Mouse (Mus musculus) adrenal gland (tissue): ENCODE data around the gene Fam20a.

Experiments used
- intact Hi-C: fragments of 180-260 bp; cut with DNase I; formaldehyde crosslinking; loops from one replicate; pipeline ENCODE4 v1.15.1; 2025

Fam20a gene

DNA sequence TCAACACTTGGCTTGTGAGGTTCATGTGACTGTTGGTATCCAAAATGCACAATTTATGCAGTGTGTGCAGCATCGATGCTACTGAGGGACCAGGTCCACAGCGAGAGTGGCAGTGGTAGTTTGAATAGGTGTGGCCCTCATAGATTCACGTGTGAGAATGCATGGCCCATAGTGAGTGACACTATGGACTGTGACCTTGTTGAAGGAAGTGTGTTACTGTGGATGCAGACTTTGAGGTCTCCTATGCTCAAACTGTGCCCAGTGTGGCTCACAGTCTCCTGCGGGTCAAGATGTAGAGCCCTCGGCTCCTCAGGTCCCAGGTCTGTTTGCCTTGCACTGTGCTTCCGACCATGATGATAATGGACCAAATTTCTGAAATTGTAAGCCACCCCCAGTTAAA is 39.9 kb downstream of the Fam20a start:
- intact Hi-C loops, result no loop called here

DNA sequence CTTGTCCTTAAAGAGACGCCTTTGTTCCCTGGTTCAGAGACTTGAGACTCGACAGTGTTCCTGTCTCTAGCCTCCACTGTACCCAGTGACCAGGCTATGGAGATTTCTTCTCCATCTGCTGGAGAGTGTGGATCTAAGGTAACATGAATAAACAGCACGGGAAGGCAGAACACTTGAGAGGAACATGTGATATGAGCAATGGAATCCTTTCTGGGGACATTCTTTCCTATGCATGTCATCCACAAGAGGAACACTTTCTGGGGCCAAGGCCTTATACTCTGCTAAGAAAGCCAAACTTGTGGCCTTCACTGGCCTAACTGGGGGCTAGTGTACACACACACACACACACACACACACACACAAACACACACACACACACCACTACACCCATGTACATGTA is 40.5 kb downstream of the Fam20a start:
- intact Hi-C loops, result no loop called here

DNA sequence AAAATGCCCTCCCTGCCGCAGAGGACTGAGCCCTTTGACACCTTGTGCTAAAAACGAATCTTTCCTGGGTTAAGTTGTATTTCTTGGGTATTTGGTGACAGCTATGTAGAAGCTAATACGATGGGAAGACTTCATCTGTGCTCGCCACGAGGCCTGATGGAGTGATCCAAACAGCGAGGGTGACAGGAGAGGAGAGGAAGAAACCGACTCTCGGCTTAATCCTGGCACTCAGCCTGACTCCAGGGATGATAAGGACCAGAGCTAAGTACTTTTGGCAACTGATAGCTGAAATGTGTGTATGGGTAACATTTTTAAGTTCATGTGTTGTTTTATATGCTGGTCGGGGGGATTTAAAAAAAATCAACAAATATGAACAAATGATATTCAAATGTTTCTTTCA is 41.1 kb downstream of the Fam20a start:
- intact Hi-C loops, result no loop called here

DNA sequence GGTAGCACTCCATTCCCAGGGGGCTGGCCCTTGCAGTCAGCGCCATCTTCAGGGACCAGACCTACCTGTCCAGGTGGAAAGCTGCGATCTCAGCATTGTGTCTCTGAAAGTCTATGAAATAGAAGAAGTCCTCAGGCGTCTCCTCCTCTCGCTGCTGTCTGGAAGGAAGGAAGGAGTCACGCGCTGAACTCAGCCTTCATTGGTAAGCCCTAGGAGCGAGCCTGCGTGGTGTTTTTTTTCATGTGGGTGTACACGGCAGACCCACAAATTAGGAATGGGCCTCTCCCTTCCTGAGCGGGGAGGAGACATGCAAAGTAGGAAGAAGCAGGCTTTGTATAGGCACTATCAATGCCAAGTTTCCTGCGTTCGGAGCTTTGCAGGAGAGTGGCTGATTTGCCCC is 43.8 kb downstream of the Fam20a start:
- intact Hi-C loops, result no loop called here

DNA sequence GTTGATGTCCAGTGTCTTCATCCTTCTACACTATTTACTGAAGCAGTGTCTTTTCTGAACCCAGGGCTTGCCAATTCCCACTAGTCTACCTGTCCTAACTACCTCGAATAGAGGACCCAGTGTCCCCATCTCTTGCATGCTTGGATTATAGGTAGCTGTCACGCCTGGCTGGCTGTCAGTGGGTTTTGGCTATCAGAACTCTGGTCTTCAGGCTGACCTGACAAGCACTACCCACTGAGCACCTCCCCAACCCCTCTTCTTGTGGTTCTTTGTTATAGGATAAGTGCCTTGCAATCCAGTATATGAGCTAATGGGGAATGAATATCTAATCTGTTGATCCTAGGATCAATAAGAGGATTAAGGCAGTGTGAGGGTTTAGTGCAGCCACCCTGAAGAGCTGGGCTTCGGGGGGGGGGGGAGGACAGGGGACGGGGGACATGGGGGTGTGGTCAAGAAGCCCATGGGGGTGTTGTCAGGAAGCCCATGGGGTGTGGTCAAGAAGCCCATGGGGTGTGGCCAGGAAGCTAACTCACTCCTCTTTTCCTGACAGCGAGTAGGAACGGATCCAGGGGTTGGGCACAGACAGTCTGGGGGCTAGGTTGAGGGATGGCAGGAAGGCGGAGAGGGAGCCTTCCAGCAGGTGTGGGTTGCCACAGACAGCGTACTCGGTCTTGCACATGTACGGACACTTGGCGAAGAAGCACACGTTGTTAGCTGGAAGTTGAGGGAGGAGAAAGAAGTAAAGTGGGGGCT is 45.3 kb downstream of the Fam20a start:
- intact Hi-C loops, result no loop called here

DNA sequence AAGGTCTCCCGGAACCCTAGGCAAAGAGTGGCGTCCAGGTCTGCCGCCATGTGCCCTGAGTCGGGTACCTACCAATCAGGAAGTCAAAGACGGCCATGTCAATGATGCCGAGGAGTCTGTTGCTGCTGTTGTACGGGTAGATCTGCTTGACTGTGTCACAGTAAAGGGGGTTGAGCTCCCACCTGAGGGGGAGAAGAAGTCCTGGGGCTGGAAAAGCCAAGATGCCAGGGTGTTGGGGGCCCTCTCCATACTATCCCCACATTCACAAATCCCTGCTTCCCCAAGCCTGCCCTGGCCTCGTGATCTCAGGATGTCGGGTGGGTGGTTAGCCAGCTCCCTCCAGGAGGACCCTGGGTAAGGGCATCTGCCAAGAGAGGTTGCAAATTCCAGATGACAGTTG is 46.3 kb downstream of the Fam20a start:
- intact Hi-C loops, result no loop called here

DNA sequence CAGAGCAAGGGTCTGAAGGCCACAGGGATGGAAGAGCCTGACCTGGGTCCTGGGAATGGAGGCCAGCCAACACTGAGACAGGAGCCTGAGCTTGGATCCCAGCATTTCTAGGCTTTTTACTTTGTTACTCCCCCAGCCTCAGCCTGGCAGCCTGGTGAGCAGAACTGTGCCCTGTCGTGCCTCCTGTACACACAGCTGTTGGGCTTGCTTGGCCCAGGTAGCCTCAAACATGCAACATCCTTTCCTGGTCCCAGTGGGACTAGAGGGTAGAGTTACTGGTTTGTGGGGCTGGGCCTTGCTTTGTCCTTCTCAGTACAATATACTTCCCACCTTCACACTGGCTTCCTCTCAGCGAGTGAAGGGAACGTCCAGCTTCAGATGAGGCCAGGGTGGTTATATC is 46.9 kb downstream of the Fam20a start:
- intact Hi-C loops, result no loop called here

DNA sequence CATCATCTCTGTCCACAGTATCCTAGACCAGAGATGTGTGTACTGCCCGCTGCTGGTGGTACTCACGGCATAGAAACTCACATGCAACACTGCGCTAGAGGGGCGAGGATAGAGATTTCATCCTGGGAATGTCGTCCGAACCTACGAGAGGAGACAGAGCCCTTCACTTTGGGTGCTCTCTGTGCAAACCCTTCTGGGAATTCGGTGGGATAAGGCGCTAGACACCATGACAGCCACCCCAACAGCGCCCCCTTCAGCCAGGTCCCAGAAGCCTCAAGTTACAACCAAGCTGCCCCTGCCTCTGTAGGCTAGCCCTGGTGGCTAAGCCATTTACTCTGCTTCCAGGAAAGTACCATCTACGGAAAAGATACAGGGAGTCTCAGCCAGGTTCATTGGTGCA is 47.5 kb downstream of the Fam20a start:
- intact Hi-C loops, result loop anchor here (5.0 kb wide), 1 partner anchor 48 kb away; the partner anchor contains the start of gene Fam20a

DNA sequence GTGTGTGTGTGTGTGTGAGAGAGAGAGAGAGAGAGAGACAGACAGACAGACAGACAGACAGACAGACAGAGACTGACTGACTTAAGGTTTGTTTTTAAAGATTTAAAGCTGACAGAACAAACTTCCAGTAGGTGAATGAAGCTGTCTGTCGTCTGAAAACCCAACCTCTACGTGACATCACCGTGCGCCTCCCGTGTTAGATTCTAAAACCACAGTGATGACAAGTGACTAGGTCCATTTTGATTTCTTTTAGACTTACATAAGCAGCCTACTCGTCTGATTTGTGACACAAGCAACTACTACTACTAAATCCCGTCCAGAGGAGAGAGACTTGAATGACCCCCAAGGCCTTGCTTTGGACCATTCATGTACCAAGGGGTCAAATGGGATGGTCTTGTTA is 48.3 kb downstream of the Fam20a start:
- intact Hi-C loops, result loop anchor here (5.0 kb wide), 1 partner anchor 49 kb away; the partner anchor contains the start of gene Fam20a

DNA sequence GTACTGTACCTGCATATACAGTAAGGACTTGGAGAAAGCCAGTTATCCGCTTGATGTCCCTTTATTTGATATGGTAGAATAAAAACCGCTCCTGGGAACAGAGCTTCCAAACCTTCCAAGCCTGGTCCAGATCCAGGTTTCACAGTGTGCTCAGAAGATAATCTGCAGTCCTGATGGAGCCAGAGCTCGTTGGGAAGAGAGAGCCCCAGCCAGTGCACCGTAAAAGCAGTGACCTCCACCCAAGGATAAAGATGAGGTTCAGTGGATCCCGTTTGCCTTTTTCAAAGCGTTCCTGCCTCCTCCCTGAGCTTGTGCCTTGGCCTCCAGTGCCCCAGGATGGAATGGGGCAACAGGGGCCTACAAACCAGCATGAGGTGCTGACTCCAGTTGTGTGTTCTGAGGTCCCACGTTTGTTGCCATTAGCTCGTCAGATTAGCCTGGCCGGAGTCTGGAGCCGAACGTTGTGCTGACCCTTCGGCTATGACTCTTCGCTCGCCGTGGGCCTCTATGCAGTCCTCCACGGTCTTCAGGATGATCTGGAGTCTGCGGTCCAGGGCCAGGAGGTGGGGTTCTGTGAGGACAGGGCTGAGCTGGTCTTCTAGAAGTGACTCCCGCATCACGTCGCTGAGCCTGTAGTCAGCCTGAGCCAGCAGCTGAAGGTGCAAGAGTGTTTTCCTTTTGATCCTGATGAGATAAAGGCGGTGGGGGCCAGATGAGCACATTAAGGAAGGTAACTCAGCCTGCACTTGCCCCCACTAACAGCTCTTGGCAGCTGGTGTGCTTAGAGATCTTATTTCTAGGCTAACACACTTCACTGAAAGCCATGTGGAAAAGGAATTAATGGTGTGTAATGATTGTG is 49.0 kb downstream of the Fam20a start:
- intact Hi-C loops, result loop anchor here (5.0 kb wide), 1 partner anchor 49 kb away; the partner anchor contains the start of gene Fam20a

DNA sequence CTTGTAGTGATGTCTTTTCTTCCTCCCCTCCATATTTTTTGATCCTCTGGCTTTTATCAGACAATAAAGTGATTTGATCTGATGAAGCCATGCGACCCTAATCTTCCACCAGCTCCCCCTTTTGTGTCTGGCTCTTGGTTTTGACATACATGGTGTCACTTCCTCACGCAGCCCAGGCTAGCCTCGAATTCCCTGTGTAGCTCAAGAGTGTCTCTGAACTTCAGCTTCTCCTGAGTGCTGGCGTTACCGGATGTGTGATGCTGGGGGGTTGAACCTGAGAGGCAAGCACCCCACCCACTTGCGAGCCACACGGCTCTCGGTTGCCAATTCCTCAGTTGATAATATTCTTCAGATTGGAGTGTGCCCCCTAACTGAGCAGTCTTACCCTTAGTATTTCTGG is 49.7 kb downstream of the Fam20a start:
- intact Hi-C loops, result loop anchor here (5.0 kb wide), 1 partner anchor 50 kb away; the partner anchor contains the start of gene Fam20a

DNA sequence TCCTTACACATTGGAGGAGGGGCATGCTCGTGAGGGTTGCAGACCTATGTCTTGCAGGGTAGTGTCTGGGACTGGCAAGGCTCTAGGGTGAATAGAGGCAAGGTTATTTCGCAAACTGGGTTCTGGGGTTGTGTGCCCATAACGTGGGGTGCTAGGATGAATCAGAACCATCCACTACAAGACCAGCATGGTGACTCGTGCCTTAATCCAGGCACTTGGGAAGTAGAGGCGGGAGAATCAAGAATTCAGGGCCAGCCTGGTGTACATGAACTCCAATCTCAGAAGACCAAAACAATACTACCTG is 50.1 kb downstream of the Fam20a start:
- intact Hi-C loops, result loop anchor here (5.0 kb wide), 1 partner anchor 50 kb away; the partner anchor contains the start of gene Fam20a

DNA sequence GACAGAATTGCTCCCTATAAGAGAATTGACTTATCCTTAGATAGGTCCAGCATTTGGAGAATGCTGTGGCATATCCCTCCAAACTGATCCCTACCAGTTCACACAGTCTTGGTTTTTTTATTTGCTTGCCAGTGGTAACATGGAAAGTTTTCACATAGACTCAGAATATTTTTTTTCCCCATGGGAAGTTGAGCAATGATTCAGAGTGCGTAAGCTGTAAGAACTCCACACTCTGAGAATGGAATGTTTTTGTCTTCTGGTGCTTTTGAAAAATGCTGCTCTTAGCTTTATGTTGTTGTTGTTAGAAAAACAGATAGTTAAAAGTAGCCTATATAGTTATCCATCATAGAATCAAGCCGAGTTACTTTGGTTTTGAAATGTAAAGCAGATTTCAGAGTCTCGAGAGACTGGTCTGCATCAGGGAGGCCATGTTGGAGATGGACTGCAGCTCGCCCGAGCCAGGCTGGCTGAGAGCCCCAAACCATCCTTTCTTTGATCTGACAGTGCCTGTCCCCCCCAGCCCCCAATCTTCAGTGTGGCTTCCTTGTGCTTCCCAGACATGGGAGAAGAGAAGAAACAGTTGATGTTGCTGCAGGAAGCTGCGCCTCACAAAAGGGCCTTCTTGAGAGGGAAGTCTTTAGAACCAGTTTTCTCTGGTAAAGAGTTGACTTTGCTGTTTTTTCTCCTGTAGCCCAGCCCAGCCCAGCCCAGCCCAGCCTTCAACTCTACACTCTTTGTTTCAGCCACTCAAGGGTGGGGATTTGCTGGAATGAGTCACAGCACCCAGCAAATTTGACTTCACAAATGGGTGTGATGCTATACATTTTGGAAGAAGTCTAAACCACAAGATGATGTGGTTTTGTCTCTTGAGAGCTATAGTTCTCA is 50.7 kb downstream of the Fam20a start:
- intact Hi-C loops, result loop anchor here (2.0 to 5.0 kb wide), 2 partner anchors 51 to 189 kb away; partner anchors contain the start of gene Fam20a

DNA sequence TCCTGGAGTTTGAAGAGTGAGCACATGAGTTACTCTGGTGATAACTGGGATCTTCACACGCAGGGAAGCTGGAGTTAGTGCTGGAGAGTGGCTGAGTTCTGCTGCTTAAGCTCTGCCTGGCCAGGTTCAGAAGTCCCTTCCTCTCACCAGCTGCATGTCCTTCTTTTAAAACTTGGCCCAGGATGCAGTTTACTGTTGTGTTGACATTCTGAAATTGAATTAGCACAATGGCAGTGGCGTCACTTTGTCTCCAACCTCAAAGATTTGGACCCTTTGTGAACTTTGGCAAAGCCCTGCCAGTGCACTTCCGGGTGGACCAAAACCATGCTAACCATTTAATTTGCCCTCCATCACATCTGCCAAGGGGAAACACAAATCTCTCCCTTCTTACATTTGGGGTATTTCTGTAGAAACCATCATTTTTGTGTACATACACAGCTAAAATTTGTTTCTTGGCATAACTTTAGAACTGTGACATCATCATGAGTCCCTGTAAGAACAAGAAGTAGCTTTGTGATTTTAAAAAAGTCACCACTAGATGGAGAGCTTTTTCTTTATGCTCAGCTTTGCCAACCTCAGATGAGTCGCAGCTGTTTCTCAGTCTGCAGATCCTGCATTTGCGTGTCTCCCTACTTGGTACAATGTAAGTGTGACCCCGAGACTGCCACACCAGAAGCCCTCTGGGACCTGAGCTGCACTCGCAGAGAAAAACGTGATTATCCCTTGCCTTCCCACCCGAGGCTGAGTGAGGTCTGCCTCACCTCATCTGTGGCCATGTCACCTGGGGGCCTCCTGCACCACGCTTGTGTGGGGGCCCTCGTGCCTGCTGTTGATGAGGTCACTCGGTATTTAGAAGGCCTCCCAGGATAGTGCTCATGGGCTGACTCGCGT is 51.8 kb downstream of the Fam20a start:
- intact Hi-C loops, result loop anchor here (2.0 to 5.0 kb wide), 2 partner anchors 52 to 191 kb away; partner anchors contain the start of gene Fam20a

DNA sequence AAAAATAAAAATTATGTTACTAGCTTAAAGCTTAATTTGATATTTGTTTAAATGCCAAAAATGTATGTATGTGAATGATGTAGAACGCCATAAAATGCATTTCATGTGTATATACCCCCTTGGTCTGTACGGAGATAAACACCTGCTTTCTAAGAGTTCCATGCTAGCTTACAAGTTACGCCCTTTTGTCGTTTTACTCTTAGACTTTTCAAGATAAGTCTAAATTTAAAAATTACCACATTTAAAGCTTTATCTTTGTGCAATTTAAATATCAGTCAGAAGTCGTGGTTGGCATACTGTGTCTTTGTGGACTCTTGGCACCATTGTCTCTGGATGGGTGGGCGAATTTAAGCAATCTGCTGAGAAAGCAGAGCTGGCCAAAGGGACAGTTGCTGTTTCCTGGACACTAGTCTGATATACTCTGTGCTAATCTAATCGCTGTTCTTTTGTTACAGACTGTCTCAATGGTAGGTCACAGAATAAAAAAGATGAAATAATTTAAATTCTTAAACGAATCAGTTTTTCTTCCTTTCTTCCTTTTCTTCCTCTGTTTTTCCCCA is 52.9 kb downstream of the Fam20a start:
- intact Hi-C loops, result no loop called here

DNA sequence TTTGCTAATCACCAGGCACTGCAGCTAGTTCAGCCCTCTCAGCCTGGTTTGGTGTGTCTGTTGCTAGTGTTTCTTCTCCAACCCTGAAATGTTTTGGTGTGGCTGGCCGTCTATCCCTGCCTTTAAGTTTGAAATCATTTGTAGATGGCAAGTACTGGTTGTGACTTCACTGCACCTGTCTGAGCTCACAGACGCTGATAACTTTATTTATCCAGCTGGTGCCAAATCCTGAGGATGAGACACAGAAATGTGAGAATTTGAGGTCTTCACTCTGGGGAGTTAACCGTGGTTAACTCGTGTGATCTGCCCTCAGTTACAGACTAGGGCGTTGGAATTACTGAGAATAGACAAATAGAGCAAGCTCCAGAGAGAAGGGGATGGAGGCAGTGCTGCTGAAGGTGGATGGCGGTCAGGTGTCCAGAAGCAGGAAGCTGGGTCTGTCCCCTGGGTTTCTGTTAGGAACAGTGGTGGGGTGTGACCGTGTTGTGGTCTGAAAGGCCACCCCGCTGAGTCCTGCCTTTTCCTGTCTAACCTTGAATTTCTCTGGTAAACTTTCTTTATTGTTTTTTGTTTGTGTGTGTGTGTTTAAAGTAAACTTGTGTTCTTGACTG is 53.9 kb downstream of the Fam20a start:
- intact Hi-C loops, result no loop called here

DNA sequence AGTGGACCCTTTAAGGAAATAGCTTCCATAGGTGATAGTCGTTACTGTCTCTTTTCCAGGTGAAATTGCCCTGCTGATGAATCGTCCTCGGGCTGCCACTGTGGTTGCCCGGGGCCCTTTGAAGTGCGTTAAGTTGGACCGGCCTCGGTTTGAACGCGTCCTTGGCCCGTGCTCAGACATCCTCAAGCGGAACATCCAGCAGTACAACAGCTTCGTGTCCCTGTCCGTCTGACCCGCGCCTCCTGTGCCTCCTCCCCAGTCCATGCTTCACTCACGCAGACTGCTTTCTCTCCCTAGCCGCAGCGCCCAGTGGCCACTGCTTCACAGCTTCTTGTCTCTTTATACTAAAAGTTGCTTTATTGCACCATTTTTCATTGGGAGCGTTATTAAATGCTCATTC is 54.7 kb downstream of the Fam20a start:
- intact Hi-C loops, result no loop called here

DNA sequence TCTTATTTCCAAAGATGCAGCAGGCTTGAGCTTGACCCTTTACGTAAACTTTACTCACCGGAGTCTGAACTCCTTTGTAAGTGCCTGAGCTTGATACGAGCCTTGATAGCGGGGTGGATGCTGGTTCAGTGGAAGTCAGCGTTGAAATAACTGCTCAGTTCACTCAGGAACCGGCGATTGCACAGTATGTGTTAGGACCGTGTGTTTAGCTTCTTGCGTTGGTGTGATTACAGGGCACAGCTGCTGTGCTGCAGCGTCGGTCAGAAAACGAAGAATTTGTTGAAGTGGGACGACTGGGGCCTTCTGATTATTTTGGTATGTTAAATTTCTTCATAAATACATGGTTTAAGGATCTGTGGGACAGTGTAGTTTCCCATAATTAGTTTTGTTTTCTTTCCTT is 55.7 kb downstream of the Fam20a start:
- intact Hi-C loops, result no loop called here

DNA sequence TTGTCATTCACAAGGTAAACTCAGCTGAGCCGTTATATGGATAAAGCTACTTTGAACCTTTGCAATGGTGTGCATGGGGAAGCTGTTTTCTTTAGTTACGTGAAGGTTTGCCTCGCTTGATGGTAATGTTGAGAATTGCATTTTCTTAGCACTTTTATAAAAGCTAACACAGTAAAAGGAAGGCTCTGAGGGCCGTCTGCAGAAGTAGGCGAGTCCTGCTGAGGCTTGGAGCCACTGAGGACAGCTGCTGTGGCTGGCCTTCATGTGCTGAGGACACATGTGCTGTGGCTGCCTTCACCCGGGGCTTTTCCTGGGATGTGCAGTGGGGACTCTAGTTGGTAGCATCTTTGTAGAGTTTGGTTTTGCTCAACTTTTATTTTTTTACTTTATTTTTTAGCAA is 56.7 kb downstream of the Fam20a start:
- intact Hi-C loops, result no loop called here

DNA sequence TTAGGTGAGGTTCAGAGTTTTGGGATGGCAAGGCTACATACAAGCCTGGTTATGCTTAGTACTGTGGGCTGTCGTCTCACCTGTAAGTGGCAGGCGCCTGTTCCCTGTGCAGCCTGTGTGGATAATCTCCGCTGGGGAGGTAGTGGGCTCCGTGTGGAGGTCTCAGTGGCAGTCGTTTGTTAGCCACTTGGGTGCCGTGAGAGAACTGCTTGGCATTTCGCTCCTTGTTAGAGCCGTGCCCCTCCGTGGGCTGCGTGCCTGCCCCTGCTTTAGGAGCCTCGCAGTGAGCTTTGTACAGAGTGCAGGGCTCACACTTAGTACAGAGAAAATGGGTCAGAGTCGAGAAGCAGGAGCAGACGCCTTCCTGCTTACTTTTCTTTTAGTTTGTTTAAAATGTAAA is 57.8 kb downstream of the Fam20a start:
- intact Hi-C loops, result no loop called here
